Mouse (Mus musculus): ENCODE results near the gene Grik4. TPM values are rescaled to one million over a fixed set of nuclear protein-coding genes. Genes with fewer than 3 reads are reported as not detected.

The Grik4 gene
- total and polyA plus RNA-seq, 2 experiments from 2014 or later, result 9.5 to 17.2 TPM

- Histone ChIP-seq H3K27me3 (ENCODE audit: insufficient read depth, low read length) (no peaks in the 10 kb centered on the region), H3K9me3 (ENCODE audit: low read length) (no peaks in the 10 kb centered on the region), H3K27ac (ENCODE audit: low read depth, low read length) (no peak overlapping the region), H3K4me2 (ENCODE audit: low read depth, low read length, poor library complexity, severe bottlenecking) (no peak overlapping the region), H3K36me3 (ENCODE audit: insufficient read depth, low read length) (no peaks in the 10 kb centered on the region), H3K4me1 (ENCODE audit: insufficient read depth, low read length) (no peaks in the 10 kb centered on the region; the same call in 1 of the 2 replicates), H3K4me3 (ENCODE audit: low read depth, low read length) (no peak overlapping the region), H3K9ac (replicated peaks; ENCODE audit: low read length, poor library complexity, severe bottlenecking) (no peak overlapping the region)
- ATAC-seq (ENCODE audit: low FRiP score) (no peak), DNase-seq (ENCODE audit: low spot score) (no peak)
- 25% methylated on average over 6 of the region's 6 CpGs for WGBS
- no peak for TF ChIP-seq CTCF (IDR thresholded peaks at IDR 0.05)
Measured at GRCm38 (mm10) chr9:42627634-42628033, 316.7 kb downstream of the Grik4 start.

- Histone ChIP-seq H3K9ac (replicated peaks; ENCODE audit: low read length, poor library complexity, severe bottlenecking) (no peak overlapping the region), H3K4me3 (ENCODE audit: low read depth, low read length) (no peak overlapping the region), H3K4me2 (ENCODE audit: low read depth, low read length, poor library complexity, severe bottlenecking) (no peak overlapping the region), H3K27me3 (ENCODE audit: insufficient read depth, low read length) (no peaks in the 10 kb centered on the region), H3K9me3 (ENCODE audit: low read length) (no peaks in the 10 kb centered on the region), H3K4me1 (ENCODE audit: insufficient read depth, low read length) (no peaks in the 10 kb centered on the region), H3K36me3 (ENCODE audit: insufficient read depth, low read length) (no peaks in the 10 kb centered on the region), H3K27ac (ENCODE audit: low read depth, low read length) (no peak overlapping the region)
- ATAC-seq (ENCODE audit: low FRiP score) (no peak), DNase-seq (ENCODE audit: low spot score) (no peak)
- no peak for TF ChIP-seq CTCF (IDR thresholded peaks at IDR 0.05)
- 75% methylated on average over 8 of the region's 8 CpGs for WGBS
Measured at GRCm38 (mm10) chr9:42627146-42627545, 317.1 kb downstream of the Grik4 start.

GRCm38 (mm10) chr9:42626226-42626775, 318.0 kb downstream of the Grik4 start:
- DNase-seq (ENCODE audit: low spot score), result no peak
- H3K4me3 ChIP-seq (ENCODE audit: low read depth, low read length), result no peak overlapping the region
- no peak overlapping the region for H3K27ac ChIP-seq (ENCODE audit: low read depth, low read length)
- no peaks in the 10 kb centered on the region for H3K36me3 ChIP-seq (ENCODE audit: insufficient read depth, low read length)
- no peak overlapping the region for H3K4me2 ChIP-seq (ENCODE audit: low read depth, low read length, poor library complexity, severe bottlenecking)
- no peaks in the 10 kb centered on the region for H3K4me1 ChIP-seq (ENCODE audit: insufficient read depth, low read length)
- ATAC-seq (ENCODE audit: low FRiP score), result no peak; the same call in 1 of the 2 replicates
- H3K27me3 ChIP-seq (ENCODE audit: insufficient read depth, low read length), result no peaks in the 10 kb centered on the region
- no peak overlapping the region for H3K9ac ChIP-seq (replicated peaks; ENCODE audit: low read length, poor library complexity, severe bottlenecking)
- no peaks in the 10 kb centered on the region for H3K9me3 ChIP-seq (ENCODE audit: low read length)
- 27% methylated on average over 6 of the region's 6 CpGs for WGBS
- no peak for TF ChIP-seq CTCF (IDR thresholded peaks at IDR 0.05)

- Histone ChIP-seq H3K4me2 (ENCODE audit: low read depth, low read length, poor library complexity, severe bottlenecking) (no peak overlapping the region), H3K4me3 (ENCODE audit: low read depth, low read length) (no peak overlapping the region), H3K9ac (replicated peaks; ENCODE audit: low read length, poor library complexity, severe bottlenecking) (no peak overlapping the region), H3K4me1 (ENCODE audit: insufficient read depth, low read length) (0 out of 2 replicates have a peak, but pooled peaks cover 6% of the 10 kb centered on the region), H3K36me3 (ENCODE audit: insufficient read depth, low read length) (no peaks in the 10 kb centered on the region), H3K27ac (ENCODE audit: low read depth, low read length) (no peak overlapping the region), H3K27me3 (ENCODE audit: insufficient read depth, low read length) (0 out of 2 replicates have a peak, but pooled peaks cover 5% of the 10 kb centered on the region), H3K9me3 (ENCODE audit: low read length) (no peaks in the 10 kb centered on the region)
- TF ChIP-seq CTCF (IDR thresholded peaks at IDR 0.05), result no peak
- ATAC-seq (ENCODE audit: low FRiP score), result no peak
- no peak for DNase-seq (ENCODE audit: low spot score)
- WGBS, result 70% methylated on average over 10 of the region's 10 CpGs
Measured at GRCm38 (mm10) chr9:42614409-42614808, 329.9 kb downstream of the Grik4 start.

GRCm38 (mm10) chr9:42613827-42614226, 330.5 kb downstream of the Grik4 start:
- ATAC-seq (ENCODE audit: low FRiP score) (no peak), DNase-seq (ENCODE audit: low spot score) (no peak)
- WGBS, result 22% methylated on average over 6 of the region's 6 CpGs
- Histone ChIP-seq H3K4me2 (ENCODE audit: low read depth, low read length, poor library complexity, severe bottlenecking) (no peak overlapping the region), H3K4me1 (ENCODE audit: insufficient read depth, low read length) (0 out of 2 replicates have a peak, but pooled peaks cover 6% of the 10 kb centered on the region), H3K9me3 (ENCODE audit: low read length) (no peaks in the 10 kb centered on the region), H3K27ac (ENCODE audit: low read depth, low read length) (peak overlapping the region; percentile 21; the same call in 1 of the 2 replicates), H3K9ac (replicated peaks; ENCODE audit: low read length, poor library complexity, severe bottlenecking) (no peak overlapping the region), H3K4me3 (ENCODE audit: low read depth, low read length) (no peak overlapping the region), H3K27me3 (ENCODE audit: insufficient read depth, low read length) (0 out of 2 replicates have a peak, but pooled peaks cover 5% of the 10 kb centered on the region), H3K36me3 (ENCODE audit: insufficient read depth, low read length) (no peaks in the 10 kb centered on the region)
- TF ChIP-seq CTCF (IDR thresholded peaks at IDR 0.05), result no peak

- Histone ChIP-seq H3K27me3 (ENCODE audit: insufficient read depth, low read length) (0 out of 2 replicates have a peak, but pooled peaks cover 5% of the 10 kb centered on the region), H3K4me1 (ENCODE audit: insufficient read depth, low read length) (0 out of 2 replicates have a peak, but pooled peaks cover 6% of the 10 kb centered on the region), H3K36me3 (ENCODE audit: insufficient read depth, low read length) (no peaks in the 10 kb centered on the region), H3K9ac (replicated peaks; ENCODE audit: low read length, poor library complexity, severe bottlenecking) (no peak overlapping the region), H3K4me3 (ENCODE audit: low read depth, low read length) (no peak overlapping the region), H3K4me2 (ENCODE audit: low read depth, low read length, poor library complexity, severe bottlenecking) (0 out of 2 replicates have a peak overlapping the region, but pooled peaks have one; percentile 9), H3K9me3 (ENCODE audit: low read length) (no peaks in the 10 kb centered on the region), H3K27ac (ENCODE audit: low read depth, low read length) (no peak overlapping the region)
- ATAC-seq (ENCODE audit: low FRiP score), result no peak
- whole genome bisulfite sequencing, result 43% methylated on average over 14 of the region's 14 CpGs
- no peak for TF ChIP-seq CTCF (IDR thresholded peaks at IDR 0.05)
- DNase-seq (ENCODE audit: low spot score), result no peak
Measured at GRCm38 (mm10) chr9:42612482-42612991, 331.8 kb downstream of the Grik4 start.
